Mouse (Mus musculus): ENCODE measurements around the gene Rab14. TPM values are rescaled to one million over a fixed set of nuclear protein-coding genes. Genes with fewer than 3 reads are reported as not detected.

The Rab14 gene
- polyA plus RNA-seq, 1 experiment from 2014 or later = 460 TPM

GRCm38 (mm10) chr2:35165416-35165815 is 35.5 kb downstream of the Rab14 start:
- Histone ChIP-seq H3K9ac (replicated peaks) (no peak overlapping the region), H3K36me3 (peaks cover 69% of the 10 kb centered on the region), H3K4me3 (no peak overlapping the region), H3K27ac (replicated peaks) (no peak overlapping the region), H3K9me3 (no peaks in the 10 kb centered on the region), H3K4me1 (no peaks in the 10 kb centered on the region), H3K4me2 (replicated peaks) (no peak overlapping the region), H3K27me3 (no peaks in the 10 kb centered on the region)
- no peak for ATAC-seq (replicated peaks)
- 96% methylated on average over 13 of the region's 13 CpGs for WGBS

GRCm38 (mm10) chr2:35163396-35163795 is 37.5 kb downstream of the Rab14 start:
- Histone ChIP-seq H3K4me1 (no peaks in the 10 kb centered on the region), H3K4me2 (replicated peaks) (no peak overlapping the region), H3K27ac (replicated peaks) (no peak overlapping the region), H3K4me3 (no peak overlapping the region), H3K27me3 (no peaks in the 10 kb centered on the region), H3K36me3 (peaks cover 71% of the 10 kb centered on the region), H3K9ac (replicated peaks) (no peak overlapping the region), H3K9me3 (no peaks in the 10 kb centered on the region)
- no peak for ATAC-seq (replicated peaks)
- WGBS = 96% methylated on average over 5 of the region's 5 CpGs

GRCm38 (mm10) chr2:35161846-35162488 is 39.0 kb downstream of the Rab14 start:
- H3K4me2 ChIP-seq (replicated peaks) = no peak overlapping the region
- H3K4me1 ChIP-seq = no peaks in the 10 kb centered on the region
- peaks cover 73% of the 10 kb centered on the region for H3K36me3 ChIP-seq
- ATAC-seq (replicated peaks) = no peak
- no peaks in the 10 kb centered on the region for H3K27me3 ChIP-seq
- WGBS = 86% methylated on average over 4 of the region's 4 CpGs
- H3K9me3 ChIP-seq = no peaks in the 10 kb centered on the region
- H3K4me3 ChIP-seq = no peak overlapping the region
- no peak overlapping the region for H3K9ac ChIP-seq (replicated peaks)
- H3K27ac ChIP-seq (replicated peaks) = no peak overlapping the region

GRCm38 (mm10) chr2:35160206-35160605 is 40.7 kb downstream of the Rab14 start:
- ATAC-seq (replicated peaks) = no peak
- no peak overlapping the region for H3K9ac ChIP-seq (replicated peaks)
- H3K27ac ChIP-seq (replicated peaks) = no peak overlapping the region
- H3K27me3 ChIP-seq = no peaks in the 10 kb centered on the region
- no peaks in the 10 kb centered on the region for H3K4me1 ChIP-seq
- no peak overlapping the region for H3K4me2 ChIP-seq (replicated peaks)
- WGBS = 62% methylated on average over 5 of the region's 5 CpGs
- H3K4me3 ChIP-seq = no peak overlapping the region
- H3K9me3 ChIP-seq = no peaks in the 10 kb centered on the region
- peaks cover 73% of the 10 kb centered on the region for H3K36me3 ChIP-seq

GRCm38 (mm10) chr2:35158358-35158757 is 42.6 kb downstream of the Rab14 start:
- peaks cover 79% of the 10 kb centered on the region for H3K36me3 ChIP-seq
- H3K4me1 ChIP-seq = no peaks in the 10 kb centered on the region
- WGBS = 93% methylated on average over 3 of the region's 3 CpGs

GRCm38 (mm10) chr2:35157836-35158235 is 43.1 kb downstream of the Rab14 start:
- Histone ChIP-seq H3K27me3 (no peaks in the 10 kb centered on the region), H3K9me3 (no peaks in the 10 kb centered on the region), H3K4me2 (replicated peaks) (no peak overlapping the region), H3K4me1 (no peaks in the 10 kb centered on the region), H3K36me3 (peaks cover 79% of the 10 kb centered on the region), H3K9ac (replicated peaks) (no peak overlapping the region), H3K4me3 (no peak overlapping the region), H3K27ac (replicated peaks) (no peak overlapping the region)
- ATAC-seq (replicated peaks) = no peak
- WGBS = 89% methylated on average over 7 of the region's 7 CpGs

More at GRCm38 (mm10) chr2:35158358-35158757, 42.6 kb downstream of the Rab14 start:
- Histone ChIP-seq H3K9ac (replicated peaks) (no peak overlapping the region), H3K9me3 (no peaks in the 10 kb centered on the region), H3K27ac (replicated peaks) (no peak overlapping the region), H3K4me3 (no peak overlapping the region), H3K27me3 (no peaks in the 10 kb centered on the region), H3K4me2 (replicated peaks) (no peak overlapping the region)
- no peak for ATAC-seq (replicated peaks)

- Histone ChIP-seq H3K27ac (replicated peaks) (no peak overlapping the region), H3K27me3 (no peaks in the 10 kb centered on the region), H3K36me3 (peaks cover 80% of the 10 kb centered on the region), H3K9ac (replicated peaks) (no peak overlapping the region), H3K4me3 (no peak overlapping the region), H3K4me2 (replicated peaks) (no peak overlapping the region), H3K9me3 (no peaks in the 10 kb centered on the region), H3K4me1 (no peaks in the 10 kb centered on the region)
- WGBS = 89% methylated on average over 2 of the region's 2 CpGs
- ATAC-seq (replicated peaks) = no peak
These were observed 43.9 kb downstream of the Rab14 start for GRCm38 (mm10) chr2:35156985-35157384.

GRCm38 (mm10) chr2:35153844-35154554 is 46.9 kb downstream of the Rab14 start:
- 92% methylated on average over 8 of the region's 8 CpGs for WGBS
- H3K9ac ChIP-seq (replicated peaks) = no peak overlapping the region
- peaks cover 90% of the 10 kb centered on the region for H3K36me3 ChIP-seq
- H3K4me1 ChIP-seq = no peaks in the 10 kb centered on the region
- H3K27ac ChIP-seq (replicated peaks) = no peak overlapping the region
- no peak overlapping the region for H3K4me2 ChIP-seq (replicated peaks)
- no peak overlapping the region for H3K4me3 ChIP-seq
- no peaks in the 10 kb centered on the region for H3K27me3 ChIP-seq
- ATAC-seq (replicated peaks) = no peak
- no peaks in the 10 kb centered on the region for H3K9me3 ChIP-seq

GRCm38 (mm10) chr2:35153179-35153578 is 47.7 kb downstream of the Rab14 start:
- no peaks in the 10 kb centered on the region for H3K27me3 ChIP-seq
- 91% methylated on average over 6 of the region's 6 CpGs for WGBS
- peaks cover 90% of the 10 kb centered on the region for H3K36me3 ChIP-seq

GRCm38 (mm10) chr2:35151303-35151882 is 49.5 kb downstream of the Rab14 start:
- H3K4me2 ChIP-seq (replicated peaks) = no peak overlapping the region
- no peak overlapping the region for H3K27ac ChIP-seq (replicated peaks)
- H3K36me3 ChIP-seq = peaks cover 92% of the 10 kb centered on the region
- 94% methylated on average over 13 of the region's 13 CpGs for WGBS
- H3K9me3 ChIP-seq = no peaks in the 10 kb centered on the region
- no peaks in the 10 kb centered on the region for H3K4me1 ChIP-seq
- no peak for ATAC-seq (replicated peaks)
- H3K9ac ChIP-seq (replicated peaks) = no peak overlapping the region
- H3K27me3 ChIP-seq = no peaks in the 10 kb centered on the region
- H3K4me3 ChIP-seq = no peak overlapping the region

More at GRCm38 (mm10) chr2:35153179-35153578, 47.7 kb downstream of the Rab14 start:
- no peak overlapping the region for H3K9ac ChIP-seq (replicated peaks)
- no peaks in the 10 kb centered on the region for H3K9me3 ChIP-seq
- ATAC-seq (replicated peaks) = no peak
- no peak overlapping the region for H3K27ac ChIP-seq (replicated peaks)
- H3K4me1 ChIP-seq = no peaks in the 10 kb centered on the region
- H3K4me2 ChIP-seq (replicated peaks) = no peak overlapping the region
- H3K4me3 ChIP-seq = no peak overlapping the region

- no peaks in the 10 kb centered on the region for H3K4me1 ChIP-seq
- no peaks in the 10 kb centered on the region for H3K27me3 ChIP-seq
- H3K4me3 ChIP-seq = no peak overlapping the region
- no peaks in the 10 kb centered on the region for H3K9me3 ChIP-seq
- H3K36me3 ChIP-seq = peaks cover 92% of the 10 kb centered on the region
- H3K9ac ChIP-seq (replicated peaks) = no peak overlapping the region
- ATAC-seq (replicated peaks) = no peak
- no peak overlapping the region for H3K27ac ChIP-seq (replicated peaks)
- H3K4me2 ChIP-seq (replicated peaks) = no peak overlapping the region
- 96% methylated on average over 10 of the region's 10 CpGs for WGBS
These were observed 52.1 kb downstream of the Rab14 start for GRCm38 (mm10) chr2:35148806-35149205.

GRCm38 (mm10) chr2:35141673-35142072 is 59.2 kb downstream of the Rab14 start:
- H3K4me2 ChIP-seq (replicated peaks) = no peak overlapping the region
- WGBS = 88% methylated on average over 3 of the region's 3 CpGs
- H3K27me3 ChIP-seq = no peaks in the 10 kb centered on the region
- ATAC-seq (replicated peaks) = no peak
- H3K4me1 ChIP-seq = no peaks in the 10 kb centered on the region
- H3K36me3 ChIP-seq = peaks cover 77% of the 10 kb centered on the region
- H3K9ac ChIP-seq (replicated peaks) = no peak overlapping the region
- no peak overlapping the region for H3K27ac ChIP-seq (replicated peaks)
- no peak overlapping the region for H3K4me3 ChIP-seq
- H3K9me3 ChIP-seq = no peaks in the 10 kb centered on the region
